Mouse (Mus musculus): ENCODE measurements around the gene Gm15262.
"Not testable (repeated sequence)": the region's sequence is repeated elsewhere in the genome, so short reads cannot be mapped to it uniquely, and the experiment has no call there.

The Gm15262 gene

GRCm38 (mm10) chrX:161287156-161287555 is at the start of gene Gm15262:
Gm15262 (plus strand) TSS chrX:161287456.
- in situ Hi-C loops (cut with MboI; ENCODE audit: unreplicated experiment in 2 of 2), result not testable (repeated sequence)

- in situ Hi-C loops (cut with MboI; ENCODE audit: unreplicated experiment in 2 of 2), result no loop called here
These were observed 20.9 kb downstream of the Gm15262 start for GRCm38 (mm10) chrX:161308131-161308530.

GRCm38 (mm10) chrX:161316443-161316842 is 29.2 kb downstream of the Gm15262 start:
- in situ Hi-C loops (cut with MboI; ENCODE audit: unreplicated experiment in 2 of 2), result no loop called here

- in situ Hi-C loops (cut with MboI; ENCODE audit: unreplicated experiment in 2 of 2), result no loop called here
These were observed 83.7 kb downstream of the Gm15262 start for GRCm38 (mm10) chrX:161370927-161371326.

GRCm38 (mm10) chrX:161371461-161371860 is 84.2 kb downstream of the Gm15262 start:
- in situ Hi-C loops (cut with MboI; ENCODE audit: unreplicated experiment in 2 of 2), result no loop called here

GRCm38 (mm10) chrX:161375568-161375967 is 88.3 kb downstream of the Gm15262 start:
- in situ Hi-C loops (cut with MboI; ENCODE audit: unreplicated experiment in 2 of 2), result no loop called here

GRCm38 (mm10) chrX:161385791-161386190 is 98.5 kb downstream of the Gm15262 start:
- in situ Hi-C loops (cut with MboI; ENCODE audit: unreplicated experiment in 2 of 2), result no loop called here

GRCm38 (mm10) chrX:161387942-161388341 is 100.7 kb downstream of the Gm15262 start:
- in situ Hi-C loops (cut with MboI; ENCODE audit: unreplicated experiment in 2 of 2), result no loop called here

- in situ Hi-C loops (cut with MboI; ENCODE audit: unreplicated experiment in 2 of 2), result loop anchor here (5.0 kb wide), 1 partner anchor 428 kb away; no protein-coding TSS in a partner anchor
These were observed 111.9 kb downstream of the Gm15262 start for GRCm38 (mm10) chrX:161399110-161399509.

- in situ Hi-C loops (cut with MboI; ENCODE audit: unreplicated experiment in 2 of 2), result no loop called here
These were observed 123.9 kb downstream of the Gm15262 start for GRCm38 (mm10) chrX:161411151-161411550.
